ENCODE assay signal across 20 mouse cellular contexts in genomic region chr11:26585409-26586366, GRCm38 (mm10). TPM values are rescaled to one million over a fixed set of nuclear protein-coding genes. Genes with fewer than 3 reads are reported as not detected.
A peak's percentile ranks its signal among the peaks of the same experiment; 100 is the strongest.
DNase-seq lines count a peak whose midpoint lies in the region; ATAC-seq and TF ChIP-seq lines count a peak whose summit lies in the region.
"Had no signal": no experiment of that assay in that cellular context is flagged by ENCODE, and none has a peak within 500 bp of the region (broad histone marks: within the 10 kb centered on the region; RNA-seq: fewer than 3 reads in every experiment).

No protein-coding gene starts in this region.

- H3K27ac ChIP-seq in gastrocnemius, adult 2 months: peak overlapping the region; percentile 38; the same call in 1 of the 2 replicates
- no peak overlapping the region for H3K27ac ChIP-seq in neural tube, embryonic 14.5 days (ENCODE audit: low read depth, low read length)
- H3K27ac ChIP-seq in midbrain, embryonic 15.5 days: no peak overlapping the region
- H3K27ac ChIP-seq: hindbrain, embryonic 12.5 days had no signal

- H3K4me3 ChIP-seq in gastrocnemius, adult 2 months: peak overlapping the region; percentile 45
- H3K4me3 ChIP-seq in neural tube, embryonic 14.5 days (ENCODE audit: low read depth, low read length): no peak overlapping the region
- H3K4me3 ChIP-seq in midbrain, embryonic 15.5 days: no peak overlapping the region
- H3K4me3 ChIP-seq: heart, embryonic 12.5 days; hindbrain, embryonic 12.5 days; liver, embryonic 13.5 days had no signal

- no peaks in the 10 kb centered on the region for H3K36me3 ChIP-seq in neural tube, embryonic 14.5 days (ENCODE audit: control insufficient read depth, insufficient read depth, low read length)
- H3K36me3 ChIP-seq in midbrain, embryonic 15.5 days (replicated peaks): no peaks in the 10 kb centered on the region
- H3K36me3 ChIP-seq: hindbrain, embryonic 12.5 days had no signal

- 57% methylated on average over 17 of the region's 17 CpGs for WGBS in neural tube, embryonic 14.5 days
- 61% methylated on average over 17 of the region's 17 CpGs for WGBS in midbrain, embryonic 15.5 days

- no peak overlapping the region for H3K9ac ChIP-seq in neural tube, embryonic 14.5 days (replicated peaks; ENCODE audit: low read depth, low read length)
- no peak overlapping the region for H3K9ac ChIP-seq in midbrain, embryonic 15.5 days
- H3K9ac ChIP-seq: heart, embryonic 12.5 days; hindbrain, embryonic 12.5 days; liver, embryonic 13.5 days had no signal

- H3K9me3 ChIP-seq in neural tube, embryonic 14.5 days (ENCODE audit: control insufficient read depth, low read length): no peaks in the 10 kb centered on the region
- H3K9me3 ChIP-seq in midbrain, embryonic 15.5 days: no peaks in the 10 kb centered on the region
- H3K9me3 ChIP-seq: heart, embryonic 12.5 days; hindbrain, embryonic 12.5 days; liver, embryonic 13.5 days had no signal

- DNase-seq in gastrocnemius, adult 2 months: no peak
- DNase-seq in gastrocnemius, postnatal 4 days (ENCODE audit: low spot score in 2 of 2): no peak
- DNase-seq in neural tube, embryonic 10.5 days (ENCODE audit: extremely low spot score, low spot score): no peak
- DNase-seq in frontal cortex, postnatal 10 days (ENCODE audit: low spot score in 2 of 2): no peak
- DNase-seq: adrenal gland, postnatal 36 days; cerebellum, adult 18-20 months; embryo, embryonic 11 days; kidney, postnatal 36 days; liver, embryonic 13.5 days; thymus, adult 18-20 months had no signal

- no peaks in the 10 kb centered on the region for H3K4me1 ChIP-seq in neural tube, embryonic 14.5 days (ENCODE audit: control insufficient read depth, insufficient read depth, low read length)
- no peaks in the 10 kb centered on the region for H3K4me1 ChIP-seq in midbrain, embryonic 15.5 days
- H3K4me1 ChIP-seq: heart, embryonic 12.5 days; hindbrain, embryonic 12.5 days had no signal

- peak; percentile 54; the same call in 1 of the 2 replicates for ATAC-seq in neural tube, embryonic 14.5 days (ENCODE audit: low read depth)
- ATAC-seq in hematopoietic stem cell, adult 5-6 weeks (replicated peaks in 1 of 2; ENCODE audit: insufficient read depth in 1 of 2, low FRiP score in 2 of 2, low TSS enrichment in 1 of 2, low read depth in 1 of 2, poor library complexity in 2 of 2, severe bottlenecking in 2 of 2): peak; percentile 58 to 70; a peak in 3 of 4 replicates
- ATAC-seq in midbrain, embryonic 15.5 days (replicated peaks): no peak
- ATAC-seq: intestine, postnatal 0 days had no signal

- H3K27me3 ChIP-seq in neural tube, embryonic 14.5 days (ENCODE audit: control insufficient read depth, insufficient read depth, low read length): no peaks in the 10 kb centered on the region
- H3K27me3 ChIP-seq in midbrain, embryonic 15.5 days (replicated peaks): no peaks in the 10 kb centered on the region
- H3K27me3 ChIP-seq: heart, embryonic 12.5 days; hindbrain, embryonic 12.5 days; liver, embryonic 13.5 days had no signal

- TF ChIP-seq CTCF in gastrocnemius, adult 2 months (IDR thresholded peaks at IDR 0.05): no peak

- intact Hi-C loops in gastrocnemius, adult 2 months (cut with DNase I): no loop called here

- no peak overlapping the region for H3K4me2 ChIP-seq in neural tube, embryonic 14.5 days (ENCODE audit: low read depth, low read length)
- no peak overlapping the region for H3K4me2 ChIP-seq in midbrain, embryonic 15.5 days
- H3K4me2 ChIP-seq: heart, embryonic 12.5 days; hindbrain, embryonic 12.5 days; liver, embryonic 13.5 days had no signal

RNA-seq across cellular contexts. Expression of gene Gm6899, which starts 7.4 kb away (rescaled TPM):
- not detected for total RNA-seq in gastrocnemius, adult 2 months (2021)
- not detected for total RNA-seq in gastrocnemius, postnatal 4 days (2021)
- polyA plus RNA-seq in neural tube, embryonic 14.5 days (2014; fragmentation: Nextera tagmentation; extraction: Ambion mirVana): not detected in 2 replicates
- total RNA-seq in hematopoietic stem cell, adult 5-6 weeks (2017): not detected in 2 replicates
- polyA plus RNA-seq in midbrain, embryonic 15.5 days (2015; fragmentation: Nextera tagmentation; extraction: Ambion mirVana): not detected in 2 replicates
- total RNA-seq: adrenal gland, postnatal 36 days; gastrocnemius, adult 8-10 months; left cerebral cortex, postnatal 14 days; midbrain, postnatal 0 days had no signal
- polyA plus RNA-seq: activated CD4-positive, CD25-positive, alpha-beta regulatory T cell, adult 4 months; heart, embryonic 12.5 days; hindbrain, embryonic 12.5 days; midbrain, postnatal 0 days had no signal

RNA-seq across cellular contexts. Expression of gene Vrk2, which starts 8.1 kb away (rescaled TPM):
- 1 to 10 TPM; 7.4 to 7.5 TPM for total RNA-seq in gastrocnemius, adult 2 months (2021)
- total RNA-seq in gastrocnemius, postnatal 4 days (2021): 10 to 100 TPM; 11.4 to 12.6 TPM
- polyA plus RNA-seq in neural tube, embryonic 14.5 days (2014; fragmentation: Nextera tagmentation; extraction: Ambion mirVana): 2.4 and 3.4 TPM in 2 replicates
- total RNA-seq in hematopoietic stem cell, adult 5-6 weeks (2017): 30.2 and 48.1 TPM in 2 replicates
- polyA plus RNA-seq in midbrain, embryonic 15.5 days (2015; fragmentation: Nextera tagmentation; extraction: Ambion mirVana): 2.0 and 2.7 TPM in 2 replicates
